Mouse (Mus musculus): Measurements from ENCODE around the gene Hps5.
"Not testable (repeated sequence)": the region's sequence is repeated elsewhere in the genome, so short reads cannot be mapped to it uniquely, and the experiment has no call there.

Gene Hps5

DNA sequence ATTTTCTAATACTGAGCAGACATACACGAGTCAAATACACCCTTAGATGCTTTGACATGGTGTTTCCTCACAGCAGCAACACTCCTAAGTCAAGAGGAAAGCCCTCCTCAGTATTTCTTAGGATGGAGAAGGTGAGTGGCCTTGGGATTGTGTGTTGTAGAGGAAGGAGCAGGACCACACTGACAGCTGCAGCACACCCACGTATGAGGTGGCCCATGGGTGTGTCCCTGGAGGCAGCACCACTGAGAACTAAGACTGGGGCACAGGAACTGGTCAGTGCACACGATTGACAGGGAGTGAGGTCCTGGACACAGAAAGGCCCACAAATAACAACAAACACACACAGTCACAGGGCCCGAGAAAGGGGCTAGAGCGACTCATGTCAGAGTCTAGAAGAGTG, 55.8 kb downstream of the Hps5 start:
- DNase-seq (ENCODE audit: extremely low read depth, insufficient read length, low spot score): not testable (repeated sequence)

- no peak for DNase-seq (ENCODE audit: extremely low read depth, insufficient read length, low spot score)
These were observed 57.1 kb downstream of the Hps5 start for GRCm38 (mm10) chr7:46738561-46739460.

DNA sequence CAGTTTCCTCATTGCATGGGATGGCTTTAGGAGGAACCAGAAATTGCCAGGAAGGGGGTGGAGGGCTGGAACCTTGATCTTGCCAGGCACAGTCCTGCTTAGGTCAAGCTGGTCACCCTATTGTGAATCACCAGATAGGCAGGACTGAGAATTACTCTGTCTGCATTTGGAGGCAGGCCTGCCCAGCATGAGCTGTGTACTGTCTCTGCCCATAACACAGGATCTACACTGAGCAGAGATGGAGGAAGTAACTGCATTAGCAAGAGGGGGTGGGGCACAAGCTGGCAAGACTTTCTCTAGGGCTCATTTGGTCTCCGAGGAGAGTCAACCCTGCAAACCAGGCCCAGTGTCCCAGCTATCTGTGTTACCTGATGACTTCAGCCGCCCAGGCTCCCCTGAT, 60.9 kb downstream of the Hps5 start:
- DNase-seq (ENCODE audit: extremely low read depth, insufficient read length, low spot score): no peak

DNA sequence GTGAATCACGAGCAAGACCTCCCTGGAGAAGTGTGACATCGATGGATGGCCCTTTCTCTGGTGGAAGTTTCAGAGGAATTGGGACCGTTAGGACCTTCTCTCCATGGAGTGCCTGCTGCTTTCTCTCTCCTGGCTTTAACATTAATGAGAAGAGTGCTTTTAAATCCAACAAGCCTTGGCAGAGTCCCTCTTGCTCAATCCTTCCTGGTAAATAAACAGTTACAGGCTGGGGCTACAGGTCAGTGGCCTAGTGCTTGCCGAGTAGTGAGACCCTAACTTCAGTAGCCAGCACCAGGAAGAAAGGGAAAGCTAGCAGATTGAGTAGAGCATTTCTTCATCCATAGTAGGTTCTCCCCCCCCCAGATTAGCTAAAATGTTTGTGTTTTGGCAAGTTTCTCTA, 63.4 kb downstream of the Hps5 start, which contains the start of gene Saa4:
Gene Saa4 (minus strand): TSS at position 146 of the 400 bp plus-strand sequence.
- DNase-seq (ENCODE audit: extremely low read depth, insufficient read length, low spot score): no peak

GRCm38 (mm10) chr7:46727584-46727983, 68.3 kb downstream of the Hps5 start:
- DNase-seq (ENCODE audit: extremely low read depth, insufficient read length, low spot score): no peak

DNA sequence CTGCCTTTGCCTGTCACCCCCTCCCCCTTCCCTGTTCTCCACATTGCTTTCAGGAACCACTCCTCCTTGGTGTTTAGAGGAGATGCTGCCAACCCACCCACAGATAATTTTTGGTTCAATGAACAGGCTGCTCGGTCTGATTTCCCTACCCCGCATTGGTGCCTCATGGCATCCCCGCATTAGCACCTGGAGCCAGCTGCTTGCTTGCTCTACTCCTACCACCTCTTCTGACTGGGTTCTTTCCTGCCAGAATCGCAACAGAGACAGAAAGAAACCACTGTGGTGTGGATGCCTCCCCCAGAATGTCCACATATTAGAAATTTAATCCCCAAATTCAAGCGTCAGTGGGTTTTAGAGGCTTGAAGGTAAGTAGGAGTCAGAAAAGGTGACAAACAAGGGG, 71.5 kb downstream of the Hps5 start:
- DNase-seq (ENCODE audit: extremely low read depth, insufficient read length, low spot score): no peak

DNA sequence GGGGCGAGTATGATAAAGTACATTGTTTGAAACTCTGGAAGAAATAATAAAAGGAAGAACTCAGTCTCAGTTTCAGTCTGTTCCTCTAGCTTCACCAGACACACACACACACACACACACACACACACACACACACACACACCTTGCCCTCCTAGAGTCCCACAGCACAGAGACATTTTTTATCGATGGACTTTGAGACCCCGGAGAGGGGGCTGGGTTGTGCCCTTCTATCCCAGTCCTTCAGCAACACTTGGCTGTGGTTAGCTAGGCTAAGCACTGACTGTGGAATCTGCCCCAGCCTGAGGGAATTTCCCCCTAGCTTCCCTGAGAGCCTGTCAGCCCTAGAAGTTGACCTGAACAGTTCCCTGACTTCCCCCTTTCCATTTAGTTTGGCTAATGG, 72.0 kb downstream of the Hps5 start:
- no peak for DNase-seq (ENCODE audit: extremely low read depth, insufficient read length, low spot score)

- DNase-seq (ENCODE audit: extremely low read depth, insufficient read length, low spot score): no peak
These were observed 72.5 kb downstream of the Hps5 start for GRCm38 (mm10) chr7:46723354-46723753.

DNA sequence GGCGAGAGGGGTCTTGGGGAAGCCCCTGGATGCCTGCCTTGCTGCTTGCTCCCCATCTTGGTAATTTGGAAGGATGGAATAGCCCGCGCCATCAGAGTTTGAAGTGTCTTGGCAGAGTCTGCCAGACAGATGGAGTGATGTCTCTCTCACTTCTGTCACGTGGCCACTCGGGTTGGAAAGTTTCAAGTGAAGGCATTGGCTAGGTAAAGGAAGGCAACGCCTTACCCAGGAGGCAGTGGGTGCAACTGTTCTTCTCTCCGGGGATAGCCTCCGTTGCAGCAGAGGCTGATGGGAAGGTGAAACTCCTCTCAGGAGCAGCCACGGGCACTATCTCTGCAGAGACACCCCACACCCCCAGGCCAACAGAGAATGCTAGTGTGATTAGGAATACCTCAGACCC, 75.4 kb downstream of the Hps5 start:
- no peak for DNase-seq (ENCODE audit: extremely low read depth, insufficient read length, low spot score)

- no peak for DNase-seq (ENCODE audit: extremely low read depth, insufficient read length, low spot score)
These were observed 76.3 kb downstream of the Hps5 start for GRCm38 (mm10) chr7:46719526-46719925.

DNA sequence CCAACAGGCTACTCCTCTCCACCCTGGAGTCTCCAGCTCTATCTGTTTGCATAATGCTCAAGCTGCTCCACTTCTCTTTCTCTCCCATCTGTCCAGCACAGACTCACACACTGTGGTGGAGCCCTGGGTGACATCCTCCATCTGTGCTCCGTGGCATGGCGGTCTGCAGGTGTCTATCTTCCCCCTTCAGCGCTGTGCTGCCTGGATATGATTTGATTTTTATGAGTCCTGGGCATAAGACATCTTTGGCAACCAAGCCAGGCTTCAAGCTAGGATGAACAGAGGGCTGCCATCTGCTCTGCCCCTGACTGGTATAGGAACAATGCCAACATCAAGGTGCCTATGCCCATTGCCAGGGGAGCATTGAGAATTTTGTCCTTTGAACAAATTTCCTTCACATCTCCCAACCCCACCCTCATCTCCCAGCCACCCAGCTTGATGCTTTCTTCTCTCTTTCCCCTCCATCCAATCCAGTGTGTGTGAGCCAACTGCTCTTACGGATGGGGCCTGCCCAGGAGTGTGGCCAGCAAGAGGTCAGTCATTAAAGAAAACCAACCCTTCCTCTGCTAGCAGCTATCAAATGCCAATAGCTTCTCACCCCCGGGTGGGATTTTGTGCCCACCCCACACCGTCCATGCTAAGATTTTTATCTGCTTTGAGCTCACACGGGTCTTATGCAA, 77.1 kb downstream of the Hps5 start:
- no peak for DNase-seq (ENCODE audit: extremely low read depth, insufficient read length, low spot score)

- no peak for DNase-seq (ENCODE audit: extremely low read depth, insufficient read length, low spot score)
These were observed 79.0 kb downstream of the Hps5 start for GRCm38 (mm10) chr7:46716897-46717296.

- DNase-seq (ENCODE audit: extremely low read depth, insufficient read length, low spot score): no peak
These were observed 80.3 kb downstream of the Hps5 start, which contains the start of gene Saa3 for GRCm38 (mm10) chr7:46715600-46715999. Gene Saa3, minus strand, starts transcription at chr7:46715700.

- no peak for DNase-seq (ENCODE audit: extremely low read depth, insufficient read length, low spot score)
These were observed 81.3 kb downstream of the Hps5 start for GRCm38 (mm10) chr7:46714518-46714917.

DNA sequence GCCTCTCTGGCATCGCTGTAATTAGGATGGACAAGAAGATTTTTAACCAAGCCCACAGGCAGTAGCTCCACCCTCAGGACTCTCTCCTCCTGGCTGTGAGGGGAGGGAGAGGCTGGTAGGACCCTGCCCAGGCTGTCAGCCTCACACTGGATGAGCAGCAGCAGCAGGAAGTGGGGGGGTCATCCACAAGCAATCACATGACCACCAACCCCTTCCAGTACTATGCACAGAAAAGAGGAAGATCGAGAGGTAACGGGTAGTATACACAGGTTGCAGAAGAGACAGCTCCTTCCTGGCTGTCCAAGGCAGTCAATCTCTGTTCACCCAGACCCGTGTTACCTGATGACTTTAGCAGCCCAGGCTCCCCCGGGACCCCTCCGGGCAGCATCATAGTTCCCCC, 83.6 kb downstream of the Hps5 start:
- DNase-seq (ENCODE audit: extremely low read depth, insufficient read length, low spot score): no peak
